Mouse (Mus musculus): ENCODE measurements around the gene Dusp2. TPM values are rescaled to one million over a fixed set of nuclear protein-coding genes. Genes with fewer than 3 reads are reported as not detected.
"Not testable (repeated sequence)": the region's sequence is repeated elsewhere in the genome, so short reads cannot be mapped to it uniquely, and the experiment has no call there.

Dusp2 gene
- polyA plus RNA-seq (2015; fragmentation: Nextera tagmentation; extraction: Ambion mirVana), result 145 and 188 TPM in 2 replicates

DNA sequence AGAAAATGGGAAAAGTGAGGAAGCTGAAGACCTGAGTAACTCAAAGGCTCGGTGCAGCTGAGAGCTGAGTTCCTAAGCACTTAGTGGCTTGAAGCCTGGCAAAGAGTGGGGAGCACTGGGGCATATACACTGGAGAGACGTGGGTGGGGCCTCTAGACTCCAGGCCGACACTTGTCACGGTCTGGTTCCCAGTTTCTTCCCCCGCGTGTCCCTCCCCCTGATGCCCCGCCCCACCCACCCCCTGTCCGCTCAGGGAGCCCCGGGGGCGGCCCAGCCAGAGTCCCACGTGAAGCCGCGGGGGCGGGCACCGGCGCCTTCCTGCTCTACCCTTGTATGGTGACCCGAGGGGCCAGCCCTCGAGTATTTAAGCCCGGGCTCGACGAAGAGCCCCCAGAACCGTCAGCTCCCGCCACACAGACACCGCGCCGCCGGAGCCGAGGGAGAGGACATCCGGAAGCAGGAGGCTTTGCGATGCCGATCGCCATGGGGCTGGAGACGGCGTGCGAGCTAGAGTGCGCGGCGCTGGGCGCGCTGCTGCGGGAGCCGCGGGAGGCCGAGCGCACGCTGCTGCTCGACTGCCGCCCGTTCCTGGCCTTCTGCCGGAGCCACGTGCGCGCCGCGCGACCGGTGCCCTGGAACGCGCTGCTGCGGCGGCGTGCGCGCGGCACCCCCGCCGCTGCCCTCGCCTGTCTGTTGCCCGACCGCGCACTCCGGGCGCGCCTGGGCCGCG is at the start of gene Dusp2:
TSS of gene Dusp2 (plus strand) at position 393 of the 730 bp plus-strand sequence.
- DNase-seq (ENCODE audit: low spot score), result peak; percentile 96

DNA sequence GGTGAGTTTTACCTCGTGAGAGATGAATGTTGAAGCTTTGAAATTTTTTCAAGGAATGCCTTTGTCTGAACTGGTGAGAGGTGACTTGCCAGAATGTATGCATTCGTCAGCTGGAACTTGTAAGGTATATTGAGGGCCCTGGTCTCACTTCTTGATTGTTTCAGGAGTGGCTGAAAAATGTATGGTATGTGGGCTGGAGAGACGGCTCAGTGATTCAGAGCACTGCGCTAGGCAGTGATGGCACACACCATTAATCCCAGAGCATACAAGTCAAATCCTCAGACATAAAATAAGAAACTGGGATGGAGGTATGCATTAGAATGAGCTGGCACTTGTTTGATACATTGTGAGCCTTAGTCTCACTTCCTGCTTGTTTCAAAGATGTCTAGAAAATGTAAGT is 43.7 kb upstream of the Dusp2 start:
- DNase-seq (ENCODE audit: low spot score), result no peak

DNA sequence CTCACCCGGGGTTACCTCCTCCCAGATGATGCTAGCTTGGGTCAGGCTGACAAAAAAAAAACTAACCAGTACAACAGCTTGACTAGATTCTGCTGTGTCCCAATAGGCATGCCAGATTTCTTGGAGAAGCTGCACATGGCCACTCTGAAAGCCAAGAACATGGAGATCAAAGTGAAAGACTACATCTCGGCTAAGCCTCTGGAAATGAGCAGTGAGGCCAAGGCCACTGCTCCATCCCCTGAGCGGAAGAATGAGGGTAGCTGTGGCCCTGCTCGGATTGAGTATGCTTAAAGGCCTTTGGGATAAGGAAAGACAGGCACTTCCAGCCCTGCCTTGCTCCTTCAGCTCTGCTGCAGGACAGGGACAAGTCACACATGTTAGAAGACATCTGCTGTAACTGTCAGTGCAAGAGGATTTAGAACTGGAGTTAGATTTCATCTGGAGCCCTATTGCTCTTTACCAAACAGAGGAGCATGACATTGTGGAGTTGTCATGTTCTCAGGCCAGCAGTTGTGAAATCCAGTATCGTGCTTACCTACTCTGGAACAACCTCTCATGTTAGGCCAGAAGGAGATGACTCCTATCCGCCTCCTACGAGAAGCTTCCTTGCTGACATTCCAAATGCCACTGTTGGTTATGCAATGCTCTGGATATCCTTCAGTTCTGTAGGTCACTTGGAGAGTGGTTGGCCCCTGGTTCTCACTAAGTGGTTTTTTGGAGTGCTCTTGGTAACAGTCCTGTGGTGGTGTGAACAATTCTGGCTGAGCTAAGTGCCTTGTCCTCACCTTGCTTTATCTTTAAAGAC is 38.8 kb upstream of the Dusp2 start:
- no peak for DNase-seq (ENCODE audit: low spot score)

DNA sequence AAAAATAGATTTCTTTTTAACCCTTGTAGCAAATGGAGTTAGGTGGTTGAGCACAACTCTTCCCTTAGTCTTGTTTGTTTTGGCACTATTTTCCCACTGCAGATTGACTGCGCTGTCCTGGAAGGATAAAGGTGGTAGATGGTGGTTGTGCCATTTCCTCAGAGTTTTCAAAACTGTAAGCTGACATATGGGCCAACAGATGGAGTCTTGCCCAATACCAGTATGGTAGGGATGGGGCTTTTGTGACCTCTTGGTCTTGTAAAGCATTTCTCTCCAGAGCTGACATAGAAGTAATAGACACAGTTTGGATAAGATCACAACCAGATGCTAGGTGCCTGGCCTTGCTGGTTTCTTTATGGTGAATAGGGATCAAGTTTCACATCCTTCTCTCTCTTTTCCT is 37.9 kb upstream of the Dusp2 start:
- DNase-seq (ENCODE audit: low spot score), result no peak

DNA sequence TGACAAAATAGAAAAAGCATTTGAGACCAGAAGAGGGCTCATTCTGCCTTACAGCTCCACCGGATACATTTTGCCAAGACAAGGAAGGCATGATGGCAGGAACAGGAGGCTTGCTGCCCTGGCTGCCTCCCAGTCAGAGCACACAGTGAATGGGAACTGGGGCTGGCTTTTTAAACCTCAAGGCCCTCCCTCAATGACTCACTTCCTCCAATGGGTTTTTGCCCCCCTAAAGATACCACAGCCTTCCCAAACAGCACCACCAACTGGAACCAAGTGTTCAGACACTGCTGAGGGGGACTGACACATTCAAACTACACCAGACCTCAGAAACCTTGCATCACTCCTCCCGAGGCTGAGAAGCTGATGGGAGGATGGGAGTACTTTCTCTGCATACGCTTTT is 35.3 kb upstream of the Dusp2 start:
- DNase-seq (ENCODE audit: low spot score), result no peak

DNA sequence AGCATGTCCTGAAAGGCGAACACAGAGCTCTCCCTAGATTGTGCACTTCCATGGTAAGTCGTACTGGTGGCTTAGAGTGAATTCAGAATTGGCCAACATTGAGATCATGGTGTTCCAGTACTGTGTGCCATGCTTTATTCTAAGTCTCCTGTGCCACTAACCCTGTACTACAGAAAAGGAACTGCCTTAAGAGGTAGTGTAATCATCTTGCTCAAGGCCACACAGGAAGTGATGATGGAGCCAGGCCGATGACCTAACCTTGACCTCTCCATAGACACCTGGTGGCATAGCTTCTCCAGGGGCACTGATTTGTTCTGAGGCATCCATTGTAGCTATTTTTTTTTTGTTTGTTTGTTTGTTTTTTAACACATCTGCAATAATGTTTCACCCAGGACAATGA is 34.1 kb upstream of the Dusp2 start:
- DNase-seq (ENCODE audit: low spot score), result no peak

DNA sequence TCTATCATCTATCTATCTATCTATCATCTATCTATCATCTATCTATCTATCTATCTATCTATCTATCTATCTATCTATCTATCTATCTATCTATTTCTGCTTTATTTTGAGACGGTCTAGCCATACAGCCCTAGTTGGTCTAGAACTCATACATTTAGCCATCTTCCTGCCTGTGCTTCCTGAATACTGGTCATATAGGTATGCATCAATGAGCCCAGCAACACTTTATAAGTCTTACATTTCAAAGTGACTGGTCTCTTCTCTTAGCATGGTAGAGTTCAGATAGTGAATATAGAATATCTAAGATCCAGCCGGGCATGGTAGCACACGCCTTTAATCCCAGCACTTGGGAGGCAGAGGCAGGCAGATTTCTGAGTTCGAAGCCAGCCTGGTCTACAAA is 31.8 kb upstream of the Dusp2 start:
- not testable (repeated sequence) for DNase-seq (ENCODE audit: low spot score)

DNA sequence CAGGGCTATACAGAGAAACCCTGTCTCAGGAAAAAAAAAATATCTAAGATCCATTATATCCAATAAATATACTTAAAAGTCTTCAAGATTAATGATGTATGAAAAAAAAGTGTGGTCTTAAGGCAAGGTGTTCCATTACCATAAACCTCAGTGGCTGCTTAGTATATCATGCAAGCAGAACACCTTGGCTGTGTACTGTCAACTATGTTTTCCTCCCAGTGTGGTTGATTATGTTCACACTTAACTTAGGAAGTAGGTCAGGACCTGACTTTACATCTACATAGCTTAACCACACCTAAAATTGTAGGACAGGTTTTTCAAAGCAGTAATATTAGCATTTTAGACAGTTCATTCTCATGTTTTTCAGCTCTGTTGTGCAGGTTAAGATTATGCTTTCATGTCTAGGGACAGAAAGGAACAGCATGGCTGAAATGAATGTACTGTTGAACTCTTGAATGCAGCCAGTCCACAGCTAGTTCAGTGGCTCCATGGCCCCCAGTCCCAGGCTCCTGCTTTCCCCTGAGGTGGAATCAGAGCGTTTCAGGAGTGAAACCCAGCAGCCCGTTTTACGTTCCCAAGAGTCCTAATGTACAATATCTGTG is 31.2 kb upstream of the Dusp2 start:
- no peak for DNase-seq (ENCODE audit: low spot score)

DNA sequence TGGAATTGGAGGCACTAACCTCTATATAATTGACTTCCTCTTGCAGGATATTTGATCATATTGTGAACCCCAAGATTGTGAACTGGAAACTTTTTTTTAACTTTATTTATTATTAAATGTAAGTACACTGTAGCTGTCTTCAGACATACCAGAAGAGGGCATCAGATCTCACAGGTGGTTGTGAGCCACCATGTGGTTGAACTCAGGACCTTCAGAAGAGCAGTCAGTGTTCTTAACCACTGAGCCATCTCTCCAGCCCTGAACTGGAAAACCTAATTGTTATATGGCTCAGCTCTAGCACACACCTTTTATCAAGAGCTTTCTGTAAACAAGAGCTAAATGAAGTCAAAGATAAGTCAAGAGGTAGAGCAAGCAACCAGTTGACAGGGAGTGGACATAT is 29.8 kb upstream of the Dusp2 start:
- peak; percentile 55 for DNase-seq (ENCODE audit: low spot score)

DNA sequence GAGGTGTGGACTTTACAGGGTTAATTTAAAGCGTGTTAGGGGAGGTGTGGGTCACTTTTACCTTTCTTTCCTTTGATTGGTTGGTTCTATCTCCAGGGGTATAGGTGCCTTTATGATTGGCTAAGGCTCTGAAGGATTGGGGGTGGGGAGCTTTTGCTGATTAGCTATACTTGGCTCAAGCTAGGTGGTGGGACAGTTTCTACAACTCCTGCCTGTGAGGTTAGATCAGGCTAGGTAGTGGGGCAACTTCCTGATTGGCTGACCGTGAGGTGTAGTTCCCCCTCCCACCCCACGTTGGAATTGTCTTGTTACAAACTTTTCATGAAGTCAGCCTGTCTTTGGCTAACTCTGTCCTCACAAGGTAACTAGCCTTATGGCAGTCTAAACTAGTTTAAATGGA is 28.8 kb upstream of the Dusp2 start:
- DNase-seq (ENCODE audit: low spot score), result no peak

DNA sequence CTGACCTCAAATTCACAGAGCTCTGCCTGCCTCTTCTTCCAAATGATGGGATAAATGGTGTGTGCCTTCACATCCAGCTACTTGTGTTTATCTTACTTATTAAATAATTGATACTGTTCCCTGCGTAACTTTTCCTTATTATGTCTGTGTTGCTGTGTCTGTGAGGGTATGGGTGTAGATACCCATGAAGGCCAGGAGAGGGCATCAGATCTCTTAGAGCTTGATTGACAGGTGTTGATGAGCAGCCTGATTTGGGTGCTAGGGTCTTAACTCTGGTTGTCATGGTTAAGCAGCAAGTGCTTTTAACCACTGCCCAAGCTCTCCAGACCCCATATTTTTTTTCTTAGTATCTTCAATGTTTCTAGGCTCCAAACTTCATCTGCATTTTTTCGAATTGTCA is 27.3 kb upstream of the Dusp2 start:
- peak; percentile 70 for DNase-seq (ENCODE audit: low spot score)

DNA sequence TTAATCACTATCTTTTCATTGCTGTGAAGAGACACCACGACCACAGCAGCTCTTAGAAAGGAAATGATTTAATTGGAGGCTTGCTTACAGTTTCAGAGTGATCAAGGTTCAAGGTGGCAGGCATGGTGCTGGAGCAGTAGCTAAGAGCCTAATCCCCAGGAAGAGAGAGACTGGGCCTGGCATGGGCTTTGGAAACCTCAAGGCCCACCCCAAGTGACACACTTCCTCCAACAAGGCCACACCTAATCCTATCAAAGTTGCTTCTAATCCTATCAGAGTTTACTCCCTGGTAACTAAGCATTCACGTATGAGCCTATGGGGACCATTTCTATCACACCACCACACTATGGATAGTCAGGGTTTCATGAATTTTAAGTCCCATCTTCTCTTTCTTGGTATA is 25.7 kb upstream of the Dusp2 start:
- DNase-seq (ENCODE audit: low spot score), result peak; percentile 2

DNA sequence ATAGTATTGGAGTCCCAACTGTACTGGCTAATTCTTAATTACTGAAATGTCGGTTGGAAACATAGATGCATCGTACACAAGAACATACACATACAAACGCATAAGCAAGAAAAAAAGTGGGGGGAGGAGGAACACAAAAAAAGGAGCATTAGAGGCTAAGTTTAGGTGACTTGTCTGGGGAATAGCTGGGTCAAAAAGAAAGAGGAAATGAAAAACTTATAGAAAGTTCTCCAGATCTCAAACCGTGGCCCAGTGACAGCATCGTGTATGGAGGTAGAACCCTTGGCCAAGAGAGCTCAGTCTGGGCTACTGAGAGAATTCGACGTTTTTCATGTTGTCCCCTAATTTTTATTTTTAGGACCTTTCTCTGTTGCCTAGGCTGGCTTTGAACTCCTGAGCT is 25.3 kb upstream of the Dusp2 start:
- peak; percentile 1 for DNase-seq (ENCODE audit: low spot score)

DNA sequence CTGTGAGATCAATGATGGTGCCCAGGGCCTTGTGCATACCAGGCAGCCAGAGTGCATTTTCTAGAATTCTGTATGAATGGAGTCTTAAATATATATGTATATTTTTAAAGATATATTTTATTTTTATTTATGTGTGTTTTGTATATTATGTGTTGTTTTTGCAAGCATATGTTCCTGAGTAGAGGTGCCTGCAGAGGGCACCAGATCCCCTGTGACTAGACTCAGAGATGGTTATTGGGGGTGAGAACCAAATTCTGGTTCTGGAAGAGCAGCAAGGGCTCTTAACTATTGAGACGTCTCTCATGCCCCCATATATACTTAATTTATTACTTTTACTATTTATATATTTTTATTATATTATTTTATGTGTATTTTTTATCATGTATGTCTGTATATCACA is 24.8 kb upstream of the Dusp2 start:
- DNase-seq (ENCODE audit: low spot score), result peak; percentile 14

DNA sequence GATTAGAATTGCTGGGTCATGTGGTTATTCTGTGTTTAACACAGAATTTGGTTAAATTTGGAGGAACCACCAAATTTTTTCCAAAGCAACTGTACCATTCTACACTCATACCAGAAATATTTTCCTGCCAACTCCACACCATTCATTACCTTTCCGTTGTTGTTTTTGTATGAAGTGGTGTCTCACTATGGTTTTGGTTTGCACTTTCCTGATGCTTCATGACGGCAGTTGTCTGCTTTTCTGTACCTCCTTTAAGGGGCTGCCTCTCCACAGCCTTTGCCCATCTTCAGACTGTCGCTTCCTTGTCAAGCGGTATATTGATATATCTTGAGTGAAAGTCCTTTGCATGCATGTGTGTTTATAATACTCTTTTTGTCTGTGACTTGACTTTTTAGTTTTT is 23.2 kb upstream of the Dusp2 start:
- peak; percentile 1 for DNase-seq (ENCODE audit: low spot score)

DNA sequence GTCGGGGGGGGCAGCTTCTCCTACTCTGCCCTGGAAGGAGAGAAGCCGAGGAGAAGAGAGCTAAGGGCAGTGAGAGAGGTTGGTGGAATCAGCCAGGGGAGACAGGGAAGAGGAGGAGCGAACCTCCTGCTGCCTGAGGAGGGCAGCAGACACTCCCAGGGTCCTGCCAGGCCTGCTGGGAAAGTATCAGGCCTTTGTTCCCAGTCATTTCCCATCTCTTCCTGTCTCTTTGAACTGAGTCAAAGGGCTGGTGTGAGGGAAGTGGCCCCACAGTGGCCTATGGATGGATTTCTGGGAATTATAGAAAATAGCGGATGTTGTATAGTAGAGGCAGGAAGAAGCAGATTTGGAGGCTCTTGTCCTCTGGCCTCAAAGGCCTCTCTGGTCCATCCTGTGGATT is 22.1 kb upstream of the Dusp2 start:
- DNase-seq (ENCODE audit: low spot score), result peak; percentile 20

DNA sequence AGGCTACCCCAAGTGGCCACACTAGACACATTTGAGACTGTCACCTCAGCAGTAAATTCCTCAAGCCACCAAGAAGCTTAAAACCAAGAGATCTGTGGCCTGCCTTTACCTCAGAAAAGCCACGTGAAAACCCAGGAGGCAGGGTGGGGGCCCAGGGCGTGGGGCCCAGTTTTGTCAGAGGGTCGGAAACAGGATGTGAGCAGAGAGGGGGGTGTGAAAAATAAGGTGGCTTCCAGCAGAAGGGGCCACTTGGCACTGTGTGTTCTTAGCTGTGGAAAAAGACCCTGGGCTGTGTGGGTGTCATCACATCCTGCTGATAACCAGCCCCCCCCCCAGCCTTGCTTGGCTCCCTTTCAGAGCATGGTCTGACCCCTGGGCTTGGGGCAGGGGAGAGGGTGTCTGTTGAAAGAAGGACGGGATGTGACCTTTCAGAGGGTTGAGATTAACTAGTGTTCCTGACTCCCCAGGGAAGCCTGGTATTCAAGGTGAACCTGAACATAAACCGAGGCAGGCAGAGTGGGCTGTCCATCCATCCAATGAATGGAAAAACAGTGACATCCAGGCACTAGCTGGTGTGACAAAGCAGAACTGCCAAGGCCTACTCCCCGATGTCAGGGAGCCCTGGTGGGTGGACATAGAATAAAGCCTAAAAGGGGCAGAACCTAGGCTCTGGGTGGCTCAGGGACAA is 21.3 kb upstream of the Dusp2 start:
- DNase-seq (ENCODE audit: low spot score), result peak; percentile 93

DNA sequence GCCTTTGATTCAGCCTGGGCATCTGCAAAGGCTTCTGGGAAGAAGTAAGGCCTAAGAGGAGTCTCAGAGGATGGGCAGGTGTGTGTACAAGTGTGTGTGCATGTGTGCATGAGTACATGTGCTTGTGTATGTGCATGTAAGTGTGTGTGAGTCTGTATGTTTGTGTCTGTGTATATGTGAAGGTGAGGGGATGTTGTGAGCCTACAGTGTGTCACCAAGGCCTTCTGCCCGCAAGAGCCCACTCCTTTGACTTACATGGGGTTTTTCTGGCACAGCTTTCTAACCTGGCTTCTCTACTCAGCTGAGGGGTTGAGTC is 20.8 kb upstream of the Dusp2 start:
- no peak for DNase-seq (ENCODE audit: low spot score)

DNA sequence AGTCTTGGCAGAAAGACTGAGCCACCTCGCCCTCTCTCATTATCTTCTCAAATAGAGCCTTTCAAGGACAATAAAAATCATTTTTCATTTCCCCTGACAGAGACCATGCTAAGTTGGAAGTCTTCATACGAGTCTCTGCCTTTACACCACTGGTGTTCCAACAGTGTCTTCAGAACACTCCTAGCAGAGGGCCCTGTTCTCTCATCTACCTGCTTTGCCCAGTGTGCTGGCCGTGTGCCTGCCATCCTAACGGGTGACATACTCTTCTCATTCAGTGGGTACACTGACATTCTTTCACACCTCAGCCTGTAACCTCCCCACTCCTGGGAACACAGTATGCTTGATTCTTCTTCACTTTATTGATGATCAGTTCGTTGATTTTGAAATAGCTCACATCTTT is 19.5 kb upstream of the Dusp2 start:
- peak; percentile 1 for DNase-seq (ENCODE audit: low spot score)

DNA sequence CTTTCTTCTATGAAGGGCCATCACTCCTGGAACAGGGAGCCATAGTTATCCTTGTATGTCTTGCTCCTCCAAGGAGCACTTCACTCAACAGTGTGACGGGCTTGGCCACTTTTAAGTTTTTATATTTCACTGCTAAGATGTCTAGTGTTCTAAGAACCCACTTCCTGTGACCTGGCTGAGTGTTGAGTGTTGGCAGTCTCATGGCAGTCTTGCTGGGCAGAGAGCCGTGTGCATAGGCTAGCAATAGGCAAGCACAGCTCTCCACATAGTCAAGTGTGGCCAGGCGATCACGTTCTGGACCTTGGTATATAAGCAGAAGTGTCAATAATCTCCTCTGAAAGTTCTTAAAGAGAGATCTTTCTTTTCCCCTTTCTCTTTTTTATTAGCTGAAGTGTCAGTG is 17.8 kb upstream of the Dusp2 start:
- DNase-seq (ENCODE audit: low spot score), result peak; percentile 77

DNA sequence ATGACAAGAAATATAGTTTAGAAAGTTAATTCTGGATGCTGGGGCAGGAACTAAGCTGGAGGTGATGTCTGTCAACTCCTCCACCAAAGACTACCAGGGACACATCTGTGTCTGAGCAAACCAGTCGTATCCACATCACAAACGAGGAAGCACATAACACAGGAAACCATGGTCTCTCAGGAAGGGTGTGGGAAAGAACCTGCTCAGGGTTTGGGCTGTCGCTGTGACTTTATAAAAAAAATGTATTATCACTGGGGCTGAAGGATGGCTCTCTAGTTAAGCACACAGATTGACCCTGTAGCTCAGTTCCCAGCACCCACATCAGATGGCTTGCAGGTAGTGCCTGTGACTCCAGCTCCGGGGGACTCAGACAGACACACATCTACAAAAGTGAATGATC is 16.9 kb upstream of the Dusp2 start:
- peak; percentile 54 for DNase-seq (ENCODE audit: low spot score)

DNA sequence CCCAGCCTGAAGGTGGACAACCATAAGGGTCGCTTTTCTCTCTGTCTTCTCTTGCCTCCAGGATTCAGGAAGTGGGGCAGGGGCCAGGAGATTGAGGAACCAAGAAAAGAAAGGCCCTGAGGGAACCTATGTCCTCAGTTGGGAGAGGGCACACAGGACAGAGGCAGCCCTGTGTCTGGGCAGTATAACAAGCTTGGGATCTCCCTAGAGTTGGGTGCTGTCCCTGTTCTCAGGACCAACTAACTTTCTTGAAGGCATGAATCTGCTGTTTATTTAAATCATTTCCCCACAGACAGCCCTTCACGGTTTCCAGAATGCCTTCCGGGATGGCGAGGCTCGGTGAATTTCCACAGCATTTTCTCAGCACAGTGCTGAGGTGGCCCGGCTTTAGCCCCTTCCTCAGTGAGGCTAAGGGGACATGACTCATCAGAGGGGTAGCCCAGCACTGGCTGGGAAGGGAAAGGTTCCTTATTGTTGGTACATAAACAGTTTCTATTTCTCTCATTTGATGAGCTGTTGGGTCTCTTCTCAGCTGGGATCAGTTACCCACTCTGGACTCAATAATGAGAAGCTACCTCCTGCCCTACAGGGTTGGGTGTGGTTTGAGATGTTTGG is 13.2 kb upstream of the Dusp2 start:
- DNase-seq (ENCODE audit: low spot score), result no peak

All from thymus, postnatal 0 days (tissue).